Mouse (Mus musculus) forebrain, embryonic 10.5 days (tissue): Measurements from ENCODE around the gene Plrg1. TPM values are rescaled to one million over a fixed set of nuclear protein-coding genes. Genes with fewer than 3 reads are reported as not detected.

Source experiments
- DNase-seq: peaks from one replicate; pipeline ENCODE4 v3.0.0-alpha.2; 2017; ENCODE audit warnings: low spot score; ENCODE audit errors: extremely low spot score
- H3K27ac ChIP-seq: fragments of 300-500 bp; sonication (generic); 2 replicates; pipeline ENCODE4 v1.5.1; 2016; ENCODE audit warnings: mild to moderate bottlenecking
- H3K27me3 ChIP-seq: fragments of 300-500 bp; sonication (generic); 2 replicates; pipeline ENCODE4 v1.6.1; 2016; ENCODE audit warnings: mild to moderate bottlenecking; ENCODE audit not compliant: poor library complexity, severe bottlenecking
- H3K36me3 ChIP-seq: fragments of 300-500 bp; sonication (generic); replicated peaks from 2 replicates; pipeline ENCODE4 v1.6.1; 2016; ENCODE audit warnings: mild to moderate bottlenecking, moderate library complexity
- H3K4me1 ChIP-seq: fragments of 300-500 bp; sonication (generic); 2 replicates; pipeline ENCODE4 v1.6.1; 2016
- H3K4me3 ChIP-seq: fragments of 300-500 bp; sonication (generic); 2 replicates; pipeline ENCODE4 v1.5.1; 2016; ENCODE audit warnings: mild to moderate bottlenecking, moderate library complexity
- H3K9me3 ChIP-seq: fragments of 300-500 bp; sonication (generic); 2 replicates; pipeline ENCODE4 v1.6.1; 2016; ENCODE audit warnings: mild to moderate bottlenecking, moderate library complexity
- WGBS: fragments of 180-500 bp; shearing (Covaris S2); methylation state at CpG from one replicate; pipeline ENCODE4 v1.1.7; 2016; 5-methylcytosine and 5-hydroxymethylcytosine counted together
- polyA plus RNA-seq: library from polyadenylated mRNA; unstranded; fragments of >200 nt; fragmentation: Nextera tagmentation; extraction: Ambion mirVana; gene quantifications from 2 replicates; pipeline ENCODE4 v1.2.1, GENCODE M21; 2016

Gene Plrg1
- polyA plus RNA-seq, 1 experiment from 2014 or later, result 136 TPM

- Histone ChIP-seq H3K27ac (no peak overlapping the region), H3K4me3 (no peak overlapping the region), H3K9me3 (no peaks in the 10 kb centered on the region), H3K4me1 (peaks cover 5% of the 10 kb centered on the region; the same call in 1 of the 2 replicates), H3K27me3 (peaks cover 52% of the 10 kb centered on the region), H3K36me3 (no peaks in the 10 kb centered on the region)
- WGBS, result 48% methylated on average over 7 of the region's 7 CpGs
- DNase-seq, result no peak
Observed at GRCm38 (mm10) chr3:83111485-83112261, 56.4 kb downstream of the Plrg1 start.

- Histone ChIP-seq H3K9me3 (no peaks in the 10 kb centered on the region), H3K4me1 (peaks cover 5% of the 10 kb centered on the region; the same call in 1 of the 2 replicates), H3K27ac (no peak overlapping the region), H3K27me3 (peaks cover 52% of the 10 kb centered on the region), H3K4me3 (no peak overlapping the region), H3K36me3 (no peaks in the 10 kb centered on the region)
- 20% methylated on average over 3 of the region's 3 CpGs for WGBS
- no peak for DNase-seq
Observed at GRCm38 (mm10) chr3:83112869-83113268, 57.5 kb downstream of the Plrg1 start.

GRCm38 (mm10) chr3:83114946-83115345, 59.6 kb downstream of the Plrg1 start:
- no peak for DNase-seq
- Histone ChIP-seq H3K36me3 (no peaks in the 10 kb centered on the region), H3K27me3 (peaks cover 41% of the 10 kb centered on the region), H3K4me3 (no peak overlapping the region), H3K4me1 (peaks cover 5% of the 10 kb centered on the region; the same call in 1 of the 2 replicates), H3K9me3 (no peaks in the 10 kb centered on the region), H3K27ac (no peak overlapping the region)
- 76% methylated on average over 1 of the region's 1 CpGs for WGBS

GRCm38 (mm10) chr3:83117592-83117991, 62.3 kb downstream of the Plrg1 start:
- H3K27ac ChIP-seq, result no peak overlapping the region
- peaks cover 22% of the 10 kb centered on the region for H3K27me3 ChIP-seq
- H3K9me3 ChIP-seq, result no peaks in the 10 kb centered on the region
- H3K36me3 ChIP-seq, result no peaks in the 10 kb centered on the region
- H3K4me1 ChIP-seq, result peaks cover 5% of the 10 kb centered on the region; the same call in 1 of the 2 replicates
- no peak for DNase-seq
- WGBS, result 77% methylated on average over 10 of the region's 10 CpGs
- no peak overlapping the region for H3K4me3 ChIP-seq

Other genes with a start within 250 kb of the Plrg1 start
- 1.6 and 1.8 TPM in 2 replicates for gene Rbm46, start 179.0 kb upstream of the Plrg1 start, polyA plus RNA-seq
- gene Lrat, start 151.5 kb upstream of the Plrg1 start, polyA plus RNA-seq, result 0.02 TPM in 1 of 2 replicates, not detected in the other
- gene Fgg, start 47.8 kb upstream of the Plrg1 start, polyA plus RNA-seq, result not detected in 2 replicates
- gene Fga, start 29.4 kb upstream of the Plrg1 start, polyA plus RNA-seq, result not detected in 2 replicates
- gene Fgb, start 5.7 kb upstream of the Plrg1 start, polyA plus RNA-seq, result not detected in 2 replicates
- not detected in 2 replicates for gene Dchs2, start 72.4 kb downstream of the Plrg1 start, polyA plus RNA-seq